Mouse (Mus musculus) heart, adult 2 months (tissue): Measurements from ENCODE around the gene Gm5485. TPM values are rescaled to one million over a fixed set of nuclear protein-coding genes. Genes with fewer than 3 reads are reported as not detected.

Experiments used
- DNase-seq, 2 experiments: peaks; one replicate each; pipeline ENCODE4 v3.0.0; 2021
- H3K27ac ChIP-seq: fragments of 200-600 bp; 2 replicates; pipeline ENCODE4 v1.8.1; 2022
- H3K27me3 ChIP-seq: fragments of 200-500 bp; 2 replicates; pipeline ENCODE4 v1.6.1; 2012; ENCODE audit warnings: mild to moderate bottlenecking, low read length, inconsistent platforms, mixed read lengths; ENCODE audit not compliant: control insufficient read depth, insufficient read depth
- H3K36me3 ChIP-seq: fragments of 200-500 bp; 2 replicates; pipeline ENCODE4 v1.6.1; 2012; ENCODE audit warnings: low read length, inconsistent platforms; ENCODE audit not compliant: control insufficient read depth, insufficient read depth
- H3K4me1 ChIP-seq: fragments of 200-500 bp; 2 replicates; pipeline ENCODE4 v1.6.1; 2011; ENCODE audit warnings: low read length; ENCODE audit not compliant: control insufficient read depth, insufficient read depth
- H3K4me3 ChIP-seq: fragments of 200-600 bp; 2 replicates; pipeline ENCODE4 v1.8.1; 2022
- H3K79me2 ChIP-seq: fragments of 200-500 bp; replicated peaks from 2 replicates; pipeline ENCODE4 v1.6.1; 2012; ENCODE audit warnings: mild to moderate bottlenecking, inconsistent platforms, low read length, moderate library complexity, mixed read lengths; ENCODE audit not compliant: control insufficient read depth, insufficient read depth
- H3K9ac ChIP-seq: fragments of 200-500 bp; 2 replicates; pipeline ENCODE4 v1.6.1; 2012; ENCODE audit warnings: low read depth, mild to moderate bottlenecking, control low read depth, inconsistent platforms, low read length, mixed read lengths
- CTCF ChIP-seq: fragments of 200-600 bp; IDR thresholded peaks from 2 replicates; pipeline ENCODE4 v1.8.1; 2022; ENCODE audit warnings: antibody characterized with exemption, mild to moderate bottlenecking, moderate library complexity
- EP300 ChIP-seq: fragments of 200-500 bp; IDR thresholded peaks from 2 replicates; pipeline ENCODE4 v1.6.1; 2011; ENCODE audit warnings: low read depth, low read length, control low read depth; ENCODE audit not compliant: insufficient read depth
- POLR2A ChIP-seq: fragments of 200-500 bp; IDR thresholded peaks from 2 replicates; pipeline ENCODE4 v1.6.1; 2011; ENCODE audit warnings: mild to moderate bottlenecking, low read depth, low read length, control low read depth; ENCODE audit not compliant: insufficient read depth
- WGBS: fragments of 180-500 bp; shearing (Covaris S2); methylation state at CpG from one replicate; pipeline ENCODE4 v1.1.7; 2018; 5-methylcytosine and 5-hydroxymethylcytosine counted together
- intact Hi-C: fragments of 180-260 bp; cut with DNase I; formaldehyde crosslinking; loops from one replicate; pipeline ENCODE4 v1.15.1; 2025
- polyA plus RNA-seq: library from polyadenylated mRNA; depleted of rRNA; stranded (reverse); fragments of >200 nt; gene quantifications from 2 replicates; pipeline ENCODE4 v1.2.3, GENCODE M21; 2012
- total RNA-seq, 2 experiments: library from RNA; stranded (reverse); gene quantifications; 2 replicates each; pipeline ENCODE4 v1.2.3; 2021

The Gm5485 gene
- total and polyA plus RNA-seq, 3 experiments = not detected

GRCm38 (mm10) chr16:48395278-48395677 lies 16.9 kb downstream of the Gm5485 start:
- no peaks in the 10 kb centered on the region for H3K79me2 ChIP-seq
- H3K27ac ChIP-seq = no peak overlapping the region
- no peaks in the 10 kb centered on the region for H3K36me3 ChIP-seq
- H3K4me3 ChIP-seq = no peak overlapping the region
- H3K27me3 ChIP-seq = no peaks in the 10 kb centered on the region
- no peak for DNase-seq
- intact Hi-C loops = no loop called here
- no peak overlapping the region for H3K9ac ChIP-seq
- no peaks in the 10 kb centered on the region for H3K4me1 ChIP-seq
- TF ChIP-seq EP300 = no peak
- no peak for TF ChIP-seq POLR2A
- no peak for TF ChIP-seq CTCF
- WGBS = 61% methylated on average over 2 of the region's 2 CpGs

- Histone ChIP-seq H3K27me3 (peaks cover 1% of the 10 kb centered on the region; the same call in 1 of the 2 replicates), H3K9ac (no peak overlapping the region), H3K4me3 (no peak overlapping the region), H3K27ac (no peak overlapping the region), H3K79me2 (no peaks in the 10 kb centered on the region), H3K36me3 (no peaks in the 10 kb centered on the region), H3K4me1 (no peaks in the 10 kb centered on the region)
- 56% methylated on average over 2 of the region's 2 CpGs for WGBS
- no peak for DNase-seq
- TF ChIP-seq POLR2A (no peak), CTCF (no peak), EP300 (no peak)
- intact Hi-C loops = no loop called here
Measured at GRCm38 (mm10) chr16:48386982-48387381, 25.2 kb downstream of the Gm5485 start.

- Histone ChIP-seq H3K79me2 (no peaks in the 10 kb centered on the region), H3K27me3 (peaks cover 1% of the 10 kb centered on the region; the same call in 1 of the 2 replicates), H3K36me3 (no peaks in the 10 kb centered on the region), H3K4me1 (no peaks in the 10 kb centered on the region), H3K27ac (no peak overlapping the region), H3K9ac (no peak overlapping the region), H3K4me3 (no peak overlapping the region)
- 63% methylated on average over 2 of the region's 3 CpGs for WGBS
- intact Hi-C loops = no loop called here
- DNase-seq = no peak
- TF ChIP-seq EP300 = no peak
- TF ChIP-seq CTCF = no peak
- TF ChIP-seq POLR2A = no peak
Measured at GRCm38 (mm10) chr16:48383582-48384257, 28.5 kb downstream of the Gm5485 start.

GRCm38 (mm10) chr16:48373711-48374485 lies 38.3 kb downstream of the Gm5485 start:
- DNase-seq = no peak
- intact Hi-C loops = no loop called here
- H3K79me2 ChIP-seq = no peaks in the 10 kb centered on the region
- no peaks in the 10 kb centered on the region for H3K27me3 ChIP-seq
- no peaks in the 10 kb centered on the region for H3K4me1 ChIP-seq
- H3K27ac ChIP-seq = no peak overlapping the region
- H3K9ac ChIP-seq = no peak overlapping the region
- no peaks in the 10 kb centered on the region for H3K36me3 ChIP-seq
- WGBS = 80% methylated on average over 7 of the region's 7 CpGs
- no peak overlapping the region for H3K4me3 ChIP-seq
- no peak for TF ChIP-seq POLR2A

- no peaks in the 10 kb centered on the region for H3K27me3 ChIP-seq
Measured at GRCm38 (mm10) chr16:48372461-48372860, 39.8 kb downstream of the Gm5485 start.

GRCm38 (mm10) chr16:48368096-48368495 lies 44.1 kb downstream of the Gm5485 start:
- Histone ChIP-seq H3K27ac (no peak overlapping the region), H3K79me2 (no peaks in the 10 kb centered on the region), H3K27me3 (no peaks in the 10 kb centered on the region), H3K9ac (no peak overlapping the region), H3K4me1 (no peaks in the 10 kb centered on the region), H3K4me3 (no peak overlapping the region), H3K36me3 (no peaks in the 10 kb centered on the region)
- TF ChIP-seq POLR2A = no peak
- no peak for DNase-seq
- WGBS = 88% methylated on average over 2 of the region's 2 CpGs
- intact Hi-C loops = no loop called here

More at GRCm38 (mm10) chr16:48372461-48372860, 39.8 kb downstream of the Gm5485 start:
- no peaks in the 10 kb centered on the region for H3K79me2 ChIP-seq
- WGBS = 72% methylated on average over 6 of the region's 6 CpGs
- no peak for DNase-seq
- H3K27ac ChIP-seq = no peak overlapping the region
- no peak overlapping the region for H3K9ac ChIP-seq
- H3K4me3 ChIP-seq = no peak overlapping the region
- H3K36me3 ChIP-seq = no peaks in the 10 kb centered on the region
- TF ChIP-seq CTCF (no peak), POLR2A (no peak), EP300 (no peak)
- intact Hi-C loops = no loop called here
- H3K4me1 ChIP-seq = no peaks in the 10 kb centered on the region
